Mouse (Mus musculus): Measurements from ENCODE around the gene Havcr1.
"Not testable (repeated sequence)": the region's sequence is repeated elsewhere in the genome, so short reads cannot be mapped to it uniquely, and the experiment has no call there.

The Havcr1 gene

DNA sequence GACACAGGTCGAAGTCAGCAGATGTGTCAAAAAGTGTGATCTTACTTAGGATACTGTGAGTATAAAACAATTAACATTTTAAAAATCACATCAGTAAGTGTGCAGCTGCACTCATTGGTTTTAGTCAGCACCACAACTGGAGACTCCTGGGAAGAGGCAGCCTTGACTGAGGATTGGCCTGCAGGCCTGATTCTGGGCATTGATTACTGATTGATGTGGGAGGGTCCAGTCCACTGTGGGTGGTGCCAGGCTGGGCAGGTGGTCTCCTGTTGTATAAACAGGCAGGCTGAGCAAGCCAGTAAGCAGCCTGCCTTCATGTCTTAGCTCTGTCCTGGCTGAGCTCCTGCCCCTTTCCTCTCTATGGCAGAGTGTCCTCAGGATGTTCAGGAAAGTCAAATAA lies at the start of gene Havcr1:
Gene Havcr1, plus strand, starts transcription at position 5 of the 400 bp plus-strand sequence.
- DNase-seq: not testable (repeated sequence)

DNA sequence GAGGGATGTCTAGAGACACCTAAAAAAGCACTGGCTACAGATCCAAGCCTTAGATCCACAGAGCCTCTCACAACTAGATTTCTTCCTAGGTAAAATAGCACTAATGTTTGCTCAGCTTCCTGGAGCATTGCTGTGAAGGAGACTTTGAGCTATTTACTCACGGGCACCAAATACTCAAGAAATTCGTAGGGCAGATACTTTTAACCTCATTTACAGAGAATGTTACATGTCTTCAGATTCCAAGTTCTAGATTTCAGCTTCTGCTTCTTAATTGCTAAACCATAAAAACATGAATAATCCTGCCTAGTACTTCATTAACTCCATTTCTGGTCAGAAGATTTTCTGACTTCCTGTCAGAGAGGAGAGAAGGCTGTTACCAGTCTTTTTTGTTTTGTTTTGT lies 44.7 kb upstream of the Havcr1 start:
- no peak for DNase-seq

DNA sequence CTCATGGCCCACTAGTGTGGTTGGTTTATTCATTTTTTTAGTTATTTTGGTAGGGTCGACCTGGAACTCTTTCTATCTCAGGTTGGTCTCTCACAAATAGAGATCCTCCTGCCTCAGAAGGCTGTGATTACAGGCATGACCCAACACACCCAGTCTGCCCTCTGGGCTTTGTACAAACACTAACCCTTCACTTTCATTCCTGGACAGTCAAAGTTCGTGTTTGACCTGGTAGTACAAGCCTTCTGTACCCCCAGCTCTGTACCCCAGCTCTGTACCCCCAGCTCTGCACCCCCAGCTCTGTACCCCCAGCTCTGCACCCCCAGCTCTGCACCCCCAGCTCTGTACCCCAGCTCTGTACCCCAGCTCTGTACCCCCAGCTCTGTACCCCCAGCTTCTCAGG lies 39.0 kb upstream of the Havcr1 start:
- DNase-seq: not testable (repeated sequence)

DNA sequence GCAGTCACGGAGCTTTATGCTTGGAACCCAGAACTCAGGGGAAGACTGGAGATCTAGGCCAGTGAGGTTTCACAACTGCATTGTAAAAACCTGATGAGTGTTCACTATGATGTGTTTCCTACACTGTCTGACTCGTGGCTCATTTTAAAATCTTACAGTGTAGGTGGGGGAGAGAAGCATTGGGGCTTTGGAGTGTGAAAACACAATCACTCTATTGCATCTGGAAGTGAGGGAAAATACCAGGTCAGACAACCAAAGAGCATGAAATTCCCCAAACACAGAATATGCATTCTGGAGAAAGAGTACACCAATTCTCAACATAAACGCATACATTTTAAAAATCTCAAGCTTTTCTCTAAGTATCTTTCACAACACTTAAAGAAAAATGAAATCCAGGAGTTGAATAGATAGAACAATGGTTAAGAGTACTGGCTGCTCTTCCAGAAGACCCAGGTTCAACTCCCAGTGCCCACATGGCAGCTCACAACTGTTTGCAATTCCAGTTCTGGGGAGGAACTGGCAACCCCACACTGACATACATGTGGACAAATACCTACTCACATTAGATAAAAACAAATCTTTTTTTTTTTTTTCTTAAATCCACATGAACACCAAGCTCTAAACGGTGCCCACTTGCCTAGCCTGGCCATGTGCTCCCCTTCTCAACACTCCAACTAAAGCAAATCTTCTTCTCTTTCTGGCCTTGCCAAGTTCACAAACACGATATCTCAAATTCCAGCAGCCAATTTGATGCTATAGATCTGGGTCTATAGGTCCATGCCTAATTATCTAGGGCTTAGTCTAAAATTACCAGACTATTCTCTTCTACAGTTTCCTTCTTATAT lies 37.2 kb upstream of the Havcr1 start:
- DNase-seq: no peak

DNA sequence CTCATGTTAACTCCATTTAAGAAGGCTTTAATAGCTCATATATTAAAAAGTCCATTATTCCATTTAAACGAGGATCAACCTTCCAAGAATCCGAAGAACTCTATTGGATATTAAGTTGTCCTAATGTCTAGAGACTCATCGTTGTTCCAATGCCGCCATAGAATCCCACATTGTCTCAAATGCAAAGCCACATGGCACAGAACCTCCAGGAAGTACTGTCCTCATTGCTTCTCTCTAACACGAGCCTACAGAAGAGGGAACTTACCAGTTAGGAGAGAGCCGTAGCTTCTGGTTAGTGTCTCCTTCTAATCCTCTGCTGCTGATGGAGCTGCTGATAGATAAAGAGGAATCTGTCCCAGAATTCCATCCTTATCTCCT lies 36.6 kb upstream of the Havcr1 start:
- DNase-seq: no peak

DNA sequence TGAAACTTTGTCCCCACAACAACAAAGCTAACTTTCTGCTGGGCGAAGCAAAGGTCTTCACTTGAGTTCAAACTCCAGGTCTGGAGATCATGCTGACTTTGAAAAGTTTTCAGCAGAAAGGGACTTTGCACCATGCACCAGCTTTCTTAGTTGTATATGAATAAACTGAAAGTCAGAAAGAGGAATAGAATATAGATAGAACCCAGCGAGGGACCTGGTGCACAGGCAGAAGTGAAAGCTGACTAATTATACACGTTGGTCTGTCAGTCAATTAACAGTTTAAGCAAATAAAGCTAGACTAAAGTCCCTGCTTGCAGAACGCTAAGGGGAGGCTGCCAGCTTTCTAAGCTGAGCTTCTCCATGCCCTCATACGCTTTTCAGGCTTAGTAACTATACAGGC lies 36.0 kb upstream of the Havcr1 start:
- DNase-seq: no peak

DNA sequence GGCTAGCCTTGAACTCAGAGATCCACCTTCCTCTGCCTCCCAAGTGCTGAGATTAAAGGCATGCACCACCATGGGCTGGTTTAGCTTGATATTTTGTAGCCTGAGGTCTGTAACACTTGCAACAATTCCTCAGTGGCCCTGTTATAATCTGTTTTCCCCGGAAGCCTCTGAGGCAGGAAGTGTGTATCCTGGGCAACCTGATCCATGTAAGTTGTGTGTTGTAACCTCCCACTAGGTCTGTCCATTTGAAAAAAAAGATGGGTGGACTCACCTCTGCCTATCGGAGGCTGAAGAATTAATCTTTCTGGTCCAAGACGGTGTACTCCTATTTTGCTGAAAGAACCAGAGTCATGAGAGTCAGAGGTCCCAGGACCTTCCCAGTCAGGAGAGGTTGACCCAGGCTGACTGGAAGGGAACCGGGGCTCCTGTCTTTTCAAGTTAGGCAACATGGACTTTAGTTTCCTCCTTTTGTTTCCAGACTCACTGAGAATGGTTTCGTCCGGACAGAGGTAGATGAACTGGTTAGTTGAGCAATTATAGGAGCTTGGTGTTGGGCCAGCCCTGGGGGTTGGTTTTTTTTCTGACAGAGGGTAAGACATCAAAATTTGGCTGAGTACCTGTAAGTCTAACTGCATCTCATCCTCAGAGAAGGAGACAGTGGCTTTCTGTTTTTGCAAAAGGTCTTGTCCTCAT lies 28.1 kb upstream of the Havcr1 start, which contains the start of gene Timd2:
Gene Timd2, minus strand, starts transcription at position 398 of the 693 bp plus-strand sequence.
- no peak for DNase-seq

DNA sequence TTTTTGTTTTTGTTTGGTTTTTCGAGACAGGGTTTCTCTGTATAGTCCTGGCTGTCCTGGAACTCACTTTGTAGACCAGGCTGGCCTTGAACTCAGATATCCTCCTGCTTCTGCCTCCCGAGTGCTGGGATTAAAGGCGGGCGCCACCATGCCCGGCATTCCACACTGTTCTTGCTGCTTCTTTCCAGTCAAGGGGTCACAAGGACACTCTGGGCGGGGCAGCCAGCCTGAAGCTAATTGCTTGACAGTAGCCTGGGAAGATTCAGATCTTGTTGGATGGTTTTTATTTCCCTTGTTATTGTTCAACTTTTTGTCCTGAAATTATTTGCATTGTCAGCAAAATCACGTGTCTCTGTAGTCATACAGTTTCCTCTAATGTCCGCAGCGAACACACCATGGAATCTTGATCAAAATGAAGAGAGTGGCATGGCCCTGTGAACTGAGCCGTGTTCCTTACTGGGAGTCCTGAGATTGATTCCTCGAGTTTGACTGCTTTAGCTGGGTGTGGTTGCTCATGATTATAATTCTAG lies 3.3 kb upstream of the Havcr1 start:
- DNase-seq: no peak

DNA sequence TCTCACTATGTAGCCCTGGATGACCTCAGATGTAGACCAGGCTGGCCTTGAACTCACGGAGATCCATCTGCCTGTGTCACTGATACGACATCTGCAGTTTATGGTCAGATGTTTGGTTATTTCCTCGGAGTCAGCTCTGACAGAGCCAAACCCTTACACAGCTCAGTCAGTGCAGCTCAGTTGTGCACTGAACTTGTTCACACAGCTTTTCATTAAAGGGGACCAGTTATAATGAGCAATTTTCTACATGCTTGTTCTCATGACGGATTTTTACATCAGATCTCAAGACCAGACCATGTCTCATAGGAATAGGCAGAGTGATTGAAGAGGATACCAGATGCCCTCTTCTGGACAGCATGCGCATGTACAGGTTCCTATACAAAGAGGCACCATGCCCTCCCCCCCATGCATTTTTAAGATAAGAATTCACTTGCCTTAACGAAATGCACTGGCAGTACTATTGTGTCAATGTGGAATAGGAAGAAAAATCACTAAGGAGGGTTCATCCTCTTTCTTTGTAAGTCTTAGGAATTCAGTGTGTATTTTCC lies 1.6 kb upstream of the Havcr1 start:
- DNase-seq: no peak

DNA sequence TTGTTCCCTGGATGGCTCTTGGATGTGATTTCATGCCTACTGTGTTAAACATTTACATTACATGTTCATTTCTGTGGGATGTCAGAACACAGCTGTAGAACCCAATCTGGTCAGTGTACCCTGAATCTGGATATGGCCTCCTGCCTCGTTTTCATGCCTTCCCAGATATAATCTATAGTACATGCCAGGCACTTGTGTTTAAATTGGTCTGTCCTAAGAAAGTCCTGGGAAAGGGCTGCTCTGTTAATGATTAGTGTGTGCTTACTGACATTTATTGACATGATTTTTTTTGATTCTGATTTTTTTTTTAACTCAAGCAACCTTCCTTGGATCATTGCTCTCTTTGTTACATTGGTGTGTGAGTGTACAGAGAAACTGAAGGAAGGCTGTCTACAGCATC lies 263 bp upstream of the Havcr1 start:
- DNase-seq: no peak

DNA sequence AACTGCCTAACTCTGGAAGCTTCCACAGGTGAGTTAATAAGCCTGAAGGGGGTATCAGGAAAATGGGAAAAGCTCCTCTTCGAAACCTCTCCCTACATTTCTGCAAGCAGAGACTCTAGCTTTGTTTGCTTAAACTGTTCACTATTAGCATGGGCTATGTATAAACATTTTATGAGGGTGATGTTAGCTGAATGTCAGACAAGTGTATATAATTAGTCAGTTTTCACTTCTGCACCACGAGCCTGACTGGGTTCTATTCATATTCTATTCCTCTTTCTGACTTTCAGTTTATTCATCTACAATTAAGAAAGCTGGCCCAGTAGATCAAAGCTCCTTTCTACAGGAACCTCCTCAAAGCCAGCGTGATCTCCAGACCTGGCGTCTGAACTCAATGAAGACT lies 4.6 kb downstream of the Havcr1 start:
- DNase-seq: no peak

DNA sequence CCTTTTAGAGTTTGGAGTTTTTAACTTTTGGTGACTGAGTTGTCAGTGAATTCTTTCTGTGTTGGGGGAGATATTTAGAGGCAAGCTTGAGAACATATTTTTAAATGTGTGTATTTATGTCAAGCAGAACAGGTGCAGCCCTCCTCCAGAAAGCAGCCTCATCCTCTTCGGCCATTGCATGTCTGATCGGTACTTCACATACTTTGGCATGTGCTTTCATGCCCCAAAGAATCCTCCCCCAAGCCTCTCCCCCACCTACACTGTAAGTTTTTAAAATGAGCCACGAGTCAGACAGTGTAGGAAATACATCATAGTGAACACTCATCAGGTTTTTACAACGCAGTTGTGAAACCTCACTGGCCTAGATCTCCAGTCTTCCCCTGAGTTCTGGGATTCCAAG lies 6.0 kb downstream of the Havcr1 start:
- DNase-seq: no peak

DNA sequence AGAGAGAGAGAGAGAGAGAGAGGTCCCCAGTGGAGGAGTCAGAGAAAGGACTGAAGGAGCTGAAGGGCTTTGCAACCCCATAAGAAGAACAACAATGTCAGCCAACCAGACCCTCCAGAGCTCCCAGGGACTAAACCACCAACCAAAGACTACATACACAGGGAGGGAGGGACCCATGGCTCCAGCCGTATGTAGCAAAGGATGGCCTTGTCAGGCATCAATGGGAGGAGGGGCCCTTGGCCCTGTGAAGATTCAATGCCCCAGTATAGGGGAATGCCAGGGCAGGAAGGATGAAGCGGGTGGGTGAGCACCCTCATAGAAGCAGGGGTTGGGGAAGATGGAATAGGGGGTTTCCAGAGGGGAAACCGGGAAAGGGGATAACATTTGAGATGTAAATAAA lies 6.8 kb downstream of the Havcr1 start:
- no peak for DNase-seq

DNA sequence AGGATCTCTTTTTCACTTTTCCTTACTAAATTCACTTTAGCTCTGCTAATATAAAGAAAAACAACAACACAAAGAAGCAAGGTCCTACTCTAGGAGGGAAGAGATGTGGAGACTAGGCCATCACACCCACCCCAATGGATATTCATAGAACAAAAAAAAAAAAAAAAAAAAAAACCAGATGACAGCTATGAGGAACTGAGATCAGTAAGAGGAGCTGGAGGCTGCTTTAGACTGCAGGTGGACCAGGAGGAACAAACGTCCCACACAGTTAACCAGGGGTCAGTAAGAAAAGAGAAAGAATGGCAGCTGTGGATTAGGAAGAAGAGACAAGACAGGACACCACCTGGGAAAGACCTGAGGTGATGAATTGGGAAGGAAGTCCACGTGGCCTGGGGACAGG lies 13.1 kb downstream of the Havcr1 start:
- no peak for DNase-seq

DNA sequence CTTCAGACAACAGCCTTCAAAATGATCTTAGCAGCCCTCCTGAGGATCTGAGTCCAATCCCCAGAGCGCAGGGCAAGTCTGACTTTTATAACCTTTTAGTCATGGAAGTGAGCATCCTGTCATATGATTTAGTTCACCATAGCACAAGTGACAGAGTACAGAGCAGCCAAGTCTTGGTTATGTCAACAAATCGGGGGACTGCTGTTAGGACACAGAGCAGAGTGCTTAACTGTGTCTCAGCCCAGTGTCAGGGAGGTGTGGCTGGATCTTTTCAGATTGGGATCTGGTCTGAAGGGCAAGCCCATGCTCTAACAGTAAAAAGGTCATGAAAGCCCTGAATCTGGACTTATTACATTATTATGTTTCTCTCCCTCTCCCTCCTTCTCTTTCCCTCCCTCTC lies 18.8 kb downstream of the Havcr1 start:
- DNase-seq: no peak

DNA sequence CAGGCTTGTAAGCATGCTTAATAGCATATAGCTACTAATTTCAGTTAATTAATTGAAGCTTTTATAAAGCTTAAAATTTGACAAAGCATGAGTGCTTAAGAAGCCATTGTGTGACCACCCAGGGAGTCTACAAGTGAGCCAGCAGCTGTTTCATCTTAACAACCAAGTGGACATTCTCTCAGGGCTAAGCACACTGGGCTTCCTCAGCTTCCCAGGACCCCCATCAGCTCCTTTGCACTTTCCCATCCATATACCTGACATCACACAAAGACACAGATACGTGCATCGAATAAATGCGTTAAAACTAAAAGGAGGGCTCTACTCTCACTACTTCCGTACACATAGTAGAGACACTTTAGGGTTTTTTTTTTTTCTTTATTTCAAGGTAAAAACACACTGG lies 19.8 kb downstream of the Havcr1 start:
- no peak for DNase-seq

DNA sequence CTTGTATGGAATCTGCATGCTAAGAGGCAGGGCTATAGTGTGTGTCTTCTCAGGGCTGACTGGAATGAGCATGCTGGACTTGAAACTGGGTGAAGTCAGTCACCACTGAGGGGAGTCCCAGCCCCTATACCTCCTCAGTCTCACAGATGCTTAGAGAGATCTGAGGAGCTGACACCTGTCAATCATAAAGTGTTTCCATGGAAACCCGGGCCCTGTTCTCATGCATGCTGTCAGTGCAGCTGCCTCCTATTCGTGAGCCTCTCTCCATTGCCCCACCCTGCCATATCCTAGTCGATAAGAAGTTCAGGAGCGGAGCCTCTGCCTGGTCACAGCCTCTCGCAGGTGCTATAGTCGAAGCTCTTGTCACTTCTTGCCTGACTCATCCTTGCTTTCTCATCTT lies 20.8 kb downstream of the Havcr1 start:
- DNase-seq: not testable (repeated sequence)

DNA sequence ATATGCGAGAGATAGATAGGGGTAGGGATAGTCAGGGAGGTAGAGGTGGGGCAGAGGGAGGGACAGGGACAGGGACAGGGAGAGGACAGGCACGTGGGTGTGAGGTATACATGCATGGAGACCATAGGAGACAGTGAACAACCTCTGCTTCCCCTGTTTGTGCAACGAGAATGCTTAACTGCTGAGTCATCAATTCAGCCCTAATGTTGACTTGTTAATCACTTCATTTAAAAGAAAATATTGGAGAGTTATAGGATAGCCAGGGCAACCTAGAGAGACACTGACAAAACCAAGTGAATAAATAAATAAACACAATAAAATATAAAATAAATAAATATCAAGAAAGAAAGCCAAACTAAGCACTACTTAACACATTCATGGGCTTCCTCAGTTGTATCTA lies 42.0 kb downstream of the Havcr1 start:
- DNase-seq: no peak

DNA sequence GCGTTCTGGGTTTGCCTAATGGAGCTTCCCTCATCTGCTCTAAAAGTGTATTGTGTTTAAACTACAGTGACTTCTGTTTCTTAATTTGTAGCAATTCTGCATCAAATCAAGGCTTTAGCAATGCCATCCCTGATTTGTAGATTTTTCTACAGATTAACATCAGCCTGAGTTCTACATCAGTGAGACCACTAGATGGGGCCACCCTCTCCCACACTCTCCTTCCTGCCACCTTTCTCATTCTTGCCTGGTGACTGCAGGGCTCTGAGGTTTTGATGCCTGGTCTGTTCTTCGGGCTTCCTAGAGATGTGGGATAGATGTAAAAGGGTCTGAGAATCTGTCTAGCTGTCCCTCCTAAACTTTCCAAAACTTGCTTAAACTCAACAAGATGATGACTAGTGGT lies 44.9 kb downstream of the Havcr1 start:
- no peak for DNase-seq

DNA sequence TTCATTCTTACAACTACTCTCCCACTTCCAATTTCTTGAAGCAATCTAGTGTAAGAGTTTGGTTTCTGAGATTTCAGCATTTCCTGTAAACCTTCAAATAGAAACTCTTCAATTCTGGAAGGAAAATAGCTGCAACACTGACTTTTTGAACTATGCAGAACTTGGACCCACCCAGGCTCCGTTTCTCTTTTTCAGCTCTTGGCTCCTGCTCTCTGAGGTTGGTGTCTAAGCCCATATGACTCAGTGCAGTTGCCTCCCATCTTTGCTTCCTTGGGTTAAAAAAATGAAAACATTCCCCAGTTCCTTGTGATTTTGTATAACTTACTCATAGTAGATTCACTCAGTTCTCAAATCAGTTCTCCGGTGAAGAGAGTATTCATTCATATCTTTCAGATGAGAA lies 69.6 kb downstream of the Havcr1 start:
- DNase-seq: no peak

DNA sequence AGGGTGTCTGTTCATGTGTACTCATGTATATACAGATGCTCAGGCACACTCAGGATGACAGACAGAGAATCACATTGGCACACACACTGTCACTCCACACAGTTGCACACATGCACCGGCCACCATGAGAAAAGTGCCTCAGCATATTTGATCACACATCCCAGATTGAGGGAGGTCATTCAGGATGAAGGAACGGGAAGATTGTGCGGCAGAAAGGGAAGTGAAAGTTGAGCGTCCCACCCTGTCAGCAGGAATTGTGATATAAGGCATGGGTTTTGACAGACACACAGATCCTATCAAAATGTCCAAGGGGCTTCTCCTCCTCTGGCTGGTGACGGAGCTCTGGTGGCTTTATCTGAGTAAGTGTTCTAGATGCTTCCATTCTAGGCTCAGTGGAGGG lies 75.6 kb downstream of the Havcr1 start, which contains the start of gene Timd4:
Gene Timd4, plus strand, starts transcription at position 290 of the 400 bp plus-strand sequence.
- no peak for DNase-seq

DNA sequence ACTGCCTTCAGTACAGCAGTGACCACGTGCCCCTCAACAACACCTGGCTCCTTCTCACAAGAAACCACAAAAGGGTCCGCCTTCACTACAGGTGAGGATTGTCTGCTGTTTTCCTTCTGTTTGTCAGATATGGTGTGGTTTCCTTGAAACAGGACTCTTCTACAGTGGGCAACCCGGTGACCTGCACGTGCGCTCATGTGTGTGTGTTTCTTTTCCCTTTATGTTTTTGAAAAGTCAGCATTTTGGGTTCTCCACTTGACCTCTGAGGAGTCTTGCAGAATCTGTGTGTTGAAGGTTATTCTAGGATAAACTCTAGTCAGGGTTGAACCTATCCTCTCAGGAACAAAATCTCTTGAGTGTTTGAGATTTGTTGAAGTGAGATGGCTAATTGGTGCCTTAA lies 82.8 kb downstream of the Havcr1 start:
- no peak for DNase-seq

DNA sequence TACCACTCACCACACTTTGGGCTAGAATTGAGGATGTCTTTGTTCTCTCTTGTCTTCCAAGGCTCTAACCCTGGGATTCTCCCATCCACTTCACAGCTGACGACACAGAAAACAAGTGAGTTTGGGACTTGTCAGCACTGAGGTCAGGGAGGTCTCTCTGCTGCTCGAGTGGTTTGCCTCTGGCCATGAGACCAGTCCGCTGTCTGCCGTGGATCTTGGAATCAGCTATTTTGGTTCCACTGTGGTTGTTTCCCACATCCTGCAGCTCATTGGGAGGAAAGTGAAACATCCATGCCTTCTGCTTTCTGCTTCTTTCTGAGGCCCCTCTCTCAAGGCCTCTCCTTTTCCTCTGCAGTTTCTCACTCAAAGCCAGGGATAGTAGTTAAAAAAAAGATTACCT lies 85.0 kb downstream of the Havcr1 start:
- no peak for DNase-seq
